Mouse (Mus musculus) left cerebral cortex, adult 9 months (tissue): Measurements from ENCODE around the gene Dstyk.
"Not testable (repeated sequence)": the region's sequence is repeated elsewhere in the genome, so short reads cannot be mapped to it uniquely, and the experiment has no call there.

Experiments used
- DNase-seq, 2 experiments: peaks; one replicate each; pipeline ENCODE4 v3.0.0; 2022; ENCODE audit warnings: low spot score in 2 of 2

Gene Dstyk

GRCm38 (mm10) chr1:132436960-132437359 lies 19.6 kb downstream of the Dstyk start:
- DNase-seq, result no peak

GRCm38 (mm10) chr1:132437389-132437788 lies 20.0 kb downstream of the Dstyk start:
- DNase-seq, result no peak

GRCm38 (mm10) chr1:132440896-132441435 lies 23.6 kb downstream of the Dstyk start:
- no peak for DNase-seq

- no peak for DNase-seq
Observed at GRCm38 (mm10) chr1:132449742-132450141, 32.4 kb downstream of the Dstyk start.

- DNase-seq, result no peak
Observed at GRCm38 (mm10) chr1:132464651-132465050, 47.3 kb downstream of the Dstyk start.

- DNase-seq, result no peak
Observed at GRCm38 (mm10) chr1:132468926-132469325, 51.6 kb downstream of the Dstyk start.

- no peak for DNase-seq
Observed at GRCm38 (mm10) chr1:132469519-132469918, 52.2 kb downstream of the Dstyk start.

- DNase-seq, result not testable (repeated sequence)
Observed at GRCm38 (mm10) chr1:132470031-132470430, 52.7 kb downstream of the Dstyk start.

- no peak for DNase-seq
Observed at GRCm38 (mm10) chr1:132471032-132471431, 53.7 kb downstream of the Dstyk start.

- DNase-seq, result no peak
Observed at GRCm38 (mm10) chr1:132471499-132471898, 54.1 kb downstream of the Dstyk start.

GRCm38 (mm10) chr1:132472537-132472936 lies 55.2 kb downstream of the Dstyk start:
- DNase-seq, result no peak

- DNase-seq, result no peak
Observed at GRCm38 (mm10) chr1:132474496-132474895, 57.1 kb downstream of the Dstyk start.

GRCm38 (mm10) chr1:132476575-132476927 lies 59.2 kb downstream of the Dstyk start:
- DNase-seq, result no peak

GRCm38 (mm10) chr1:132476928-132477691 lies 59.8 kb downstream of the Dstyk start, which contains the start of gene Rbbp5:
TSS of gene Rbbp5 (plus strand) at chr1:132477365.
- DNase-seq, result peak; percentile 58 to 88

- DNase-seq, result no peak
Observed at GRCm38 (mm10) chr1:132479438-132479837, 62.1 kb downstream of the Dstyk start.

- no peak for DNase-seq
Observed at GRCm38 (mm10) chr1:132481619-132482018, 64.3 kb downstream of the Dstyk start.

GRCm38 (mm10) chr1:132483234-132483633 lies 65.9 kb downstream of the Dstyk start:
- no peak for DNase-seq

- no peak for DNase-seq
Observed at GRCm38 (mm10) chr1:132483759-132484158, 66.4 kb downstream of the Dstyk start.

GRCm38 (mm10) chr1:132500535-132500934 lies 83.2 kb downstream of the Dstyk start:
- DNase-seq, result no peak

GRCm38 (mm10) chr1:132505155-132505554 lies 87.8 kb downstream of the Dstyk start:
- DNase-seq, result no peak

- DNase-seq, result no peak
Observed at GRCm38 (mm10) chr1:132506058-132506457, 88.7 kb downstream of the Dstyk start, which contains the start of gene Tmem81. TSS of gene Tmem81 (plus strand) at chr1:132506230.

GRCm38 (mm10) chr1:132506656-132507055 lies 89.3 kb downstream of the Dstyk start:
- DNase-seq, result no peak

- DNase-seq, result no peak
Observed at GRCm38 (mm10) chr1:132509771-132510170, 92.4 kb downstream of the Dstyk start.
